Mouse (Mus musculus): Measurements from ENCODE around the gene Ccdc115.

- TF ChIP-seq EP300 (IDR thresholded peaks at IDR 0.05; ENCODE audit: insufficient read depth, low read depth, low read length) (no peak), CTCF (IDR thresholded peaks at IDR 0.05; ENCODE audit: low read depth, low read length) (no peak), POLR2A (IDR thresholded peaks at IDR 0.05; ENCODE audit: insufficient read depth, low read length) (no peak)
Observed at GRCm38 (mm10) chr1:34431431-34431830, 8.0 kb downstream of the Ccdc115 start.

Data from ES-Bruce4 (cell line).